Mouse (Mus musculus) CH12.LX (cell line): ENCODE data around the gene Slc15a2. TPM values are rescaled to one million over a fixed set of nuclear protein-coding genes. Genes with fewer than 3 reads are reported as not detected.

Source experiments
- DNase-seq: peaks from one replicate; pipeline ENCODE4 v3.0.0-alpha.2; 2013; ENCODE audit errors: extremely low read depth
- H3K27ac ChIP-seq: 2 replicates; pipeline ENCODE4 v1.5.1; 2012; ENCODE audit warnings: low read depth, mild to moderate bottlenecking, control low read depth, moderate library complexity; ENCODE audit not compliant: insufficient read depth
- H3K27me3 ChIP-seq: replicated peaks from 2 replicates; pipeline ENCODE3; 2012; ENCODE audit warnings: inconsistent platforms
- H3K36me3 ChIP-seq, 2 experiments: replicated peaks in 1 of 2; 2 replicates each; pipeline versions ENCODE3 to v1.6.1; 2012; ENCODE audit warnings: inconsistent platforms in 1 of 2, low read length in 1 of 2, mild to moderate bottlenecking in 1 of 2, mixed read lengths in 1 of 2, moderate library complexity in 1 of 2; ENCODE audit not compliant: control insufficient read depth in 1 of 2, insufficient read depth in 1 of 2
- H3K4me1 ChIP-seq, 2 experiments: 2 replicates each; pipeline ENCODE4 v1.6.1; 2012; ENCODE audit warnings: inconsistent platforms in 1 of 2, moderate library complexity in 1 of 2; ENCODE audit not compliant: insufficient read depth in 2 of 2, control insufficient read depth in 1 of 2
- H3K4me2 ChIP-seq: 2 replicates; pipeline ENCODE4 v1.6.1; 2012; ENCODE audit warnings: low read depth, mild to moderate bottlenecking, control low read depth; ENCODE audit not compliant: poor library complexity, insufficient read depth, severe bottlenecking
- H3K4me3 ChIP-seq, 3 experiments: fragments of 150-350 bp in 1 of 3; sonication (generic) in 1 of 3; replicated peaks in 1 of 3; 2 replicates each; pipeline versions ENCODE3 to v1.5.1; 2011 to 2012; ENCODE audit warnings: low read depth in 2 of 3, low read length in 2 of 3, mild to moderate bottlenecking in 2 of 3, moderate library complexity in 2 of 3, control low read depth in 1 of 3, improper control_type of control experiment in 1 of 3, inconsistent platforms in 1 of 3, mixed read lengths in 1 of 3; ENCODE audit not compliant: poor library complexity in 1 of 3
- H3K79me2 ChIP-seq: replicated peaks from 2 replicates; pipeline ENCODE4 v1.6.1; 2012; ENCODE audit warnings: mild to moderate bottlenecking, moderate library complexity; ENCODE audit not compliant: control insufficient read depth, poor library complexity, insufficient read depth, severe bottlenecking; ENCODE audit errors: extremely low read depth
- H3K9ac ChIP-seq: 2 replicates; pipeline ENCODE4 v1.6.1; 2012; ENCODE audit warnings: low read depth, mild to moderate bottlenecking, control low read depth, moderate library complexity; ENCODE audit not compliant: insufficient read depth
- H3K9me3 ChIP-seq: replicated peaks from 2 replicates; pipeline ENCODE3; 2012; ENCODE audit warnings: low read length, inconsistent platforms, mixed read lengths
- BHLHE40 ChIP-seq: IDR thresholded peaks from 2 replicates; pipeline ENCODE4 v1.6.1; 2011; ENCODE audit warnings: mild to moderate bottlenecking, low read depth, low read length, improper control_type of control experiment
- CHD2 ChIP-seq: IDR thresholded peaks from 2 replicates; pipeline ENCODE4 v1.6.1; 2011; ENCODE audit warnings: low read length, improper control_type of control experiment
- CTCF ChIP-seq, 2 experiments: IDR thresholded peaks in 1 of 2; conservative IDR thresholded peaks in 1 of 2; 2 replicates each; pipeline ENCODE4 v1.5.1; 2011 to 2012; ENCODE audit warnings: low read depth in 2 of 2, low read length in 2 of 2, improper control_type of control experiment in 1 of 2, inconsistent platforms in 1 of 2, mild to moderate bottlenecking in 1 of 2, moderate library complexity in 1 of 2
- E2F4 ChIP-seq: IDR thresholded peaks from 2 replicates; pipeline ENCODE4 v1.6.1; 2011; ENCODE audit warnings: low read depth, low read length, improper control_type of control experiment; ENCODE audit not compliant: insufficient replicate concordance
- ELF1 ChIP-seq: IDR thresholded peaks from 2 replicates; pipeline ENCODE4 v1.6.1; 2014; ENCODE audit warnings: low read depth, mild to moderate bottlenecking, inconsistent platforms, low read length, improper control_type of control experiment
- EP300 ChIP-seq: IDR thresholded peaks from 2 replicates; pipeline ENCODE4 v1.6.1; 2011; ENCODE audit warnings: low read length, improper control_type of control experiment
- ETS1 ChIP-seq: conservative IDR thresholded peaks from 2 replicates; pipeline ENCODE4 v1.6.1; 2012; ENCODE audit warnings: low read depth, mild to moderate bottlenecking, inconsistent platforms, low read length, improper control_type of control experiment, moderate library complexity
- GABPA ChIP-seq: IDR thresholded peaks from 2 replicates; pipeline ENCODE4 v1.6.1; 2012; ENCODE audit warnings: low read depth, low read length, improper control_type of control experiment, inconsistent platforms; ENCODE audit not compliant: insufficient replicate concordance
- IRF4 ChIP-seq: IDR thresholded peaks from 2 replicates; pipeline ENCODE4 v1.6.1; 2014; ENCODE audit warnings: low read depth, mild to moderate bottlenecking, inconsistent platforms, low read length, improper control_type of control experiment
- JUN ChIP-seq: IDR thresholded peaks from 2 replicates; pipeline ENCODE4 v1.6.1; 2011; ENCODE audit warnings: low read depth, mild to moderate bottlenecking, low read length, improper control_type of control experiment, moderate library complexity; ENCODE audit not compliant: insufficient read depth
- JUND ChIP-seq: conservative IDR thresholded peaks from 2 replicates; pipeline ENCODE4 v1.6.1; 2011; ENCODE audit warnings: low read depth, low read length, improper control_type of control experiment
- KAT2A ChIP-seq: IDR thresholded peaks from 2 replicates; pipeline ENCODE4 v1.6.1; 2012; ENCODE audit warnings: low read length, improper control_type of control experiment, inconsistent platforms; ENCODE audit not compliant: insufficient replicate concordance
- MAX ChIP-seq: IDR thresholded peaks from 2 replicates; pipeline ENCODE4 v1.6.1; 2011; ENCODE audit warnings: low read length, improper control_type of control experiment
- MAZ ChIP-seq: IDR thresholded peaks from 2 replicates; pipeline ENCODE4 v1.6.1; 2012; ENCODE audit warnings: low read depth, mild to moderate bottlenecking, inconsistent platforms, low read length, improper control_type of control experiment, moderate library complexity
- MEF2A ChIP-seq: IDR thresholded peaks from 2 replicates; pipeline ENCODE4 v1.6.1; 2014; ENCODE audit warnings: low read depth, mild to moderate bottlenecking, inconsistent platforms, low read length, improper control_type of control experiment, borderline replicate concordance
- MXI1 ChIP-seq: IDR thresholded peaks from 2 replicates; pipeline ENCODE4 v1.6.1; 2011; ENCODE audit warnings: mild to moderate bottlenecking, low read depth, low read length, improper control_type of control experiment
- MYC ChIP-seq: IDR thresholded peaks from 2 replicates; pipeline ENCODE4 v1.6.1; 2011; ENCODE audit warnings: low read depth, mild to moderate bottlenecking, improper control_type of control experiment, low read length
- NELFE ChIP-seq: IDR thresholded peaks from 2 replicates; pipeline ENCODE4 v1.6.1; 2011; ENCODE audit warnings: low read depth, low read length, improper control_type of control experiment
- NRF1 ChIP-seq: IDR thresholded peaks from 2 replicates; pipeline ENCODE4 v1.6.1; 2014; ENCODE audit warnings: low read depth, mild to moderate bottlenecking, inconsistent platforms, low read length, improper control_type of control experiment, moderate library complexity
- POLR2AphosphoS2 ChIP-seq: IDR thresholded peaks from 2 replicates; pipeline ENCODE4 v1.6.1; 2011; ENCODE audit warnings: low read depth, low read length, improper control_type of control experiment
- RAD21 ChIP-seq: IDR thresholded peaks from 2 replicates; pipeline ENCODE4 v1.6.1; 2011; ENCODE audit warnings: low read depth, mild to moderate bottlenecking, low read length, improper control_type of control experiment, moderate library complexity
- SIN3A ChIP-seq: IDR thresholded peaks from 2 replicates; pipeline ENCODE4 v1.6.1; 2012; ENCODE audit warnings: low read length, improper control_type of control experiment, inconsistent platforms
- SMC3 ChIP-seq: IDR thresholded peaks from 2 replicates; pipeline ENCODE4 v1.6.1; 2011; ENCODE audit warnings: low read depth, low read length, improper control_type of control experiment
- TBP ChIP-seq: conservative IDR thresholded peaks from 2 replicates; pipeline ENCODE4 v1.6.1; 2011; ENCODE audit warnings: low read depth, low read length, improper control_type of control experiment
- TCF12 ChIP-seq: IDR thresholded peaks from 2 replicates; pipeline ENCODE4 v1.6.1; 2014; ENCODE audit warnings: low read depth, mild to moderate bottlenecking, inconsistent platforms, low read length, improper control_type of control experiment
- UBTF ChIP-seq: IDR thresholded peaks from 2 replicates; pipeline ENCODE4 v1.6.1; 2012; ENCODE audit warnings: low read depth, mild to moderate bottlenecking, inconsistent platforms, low read length, improper control_type of control experiment, moderate library complexity
- USF1 ChIP-seq: IDR thresholded peaks from 2 replicates; pipeline ENCODE4 v1.6.1; 2014; ENCODE audit warnings: low read depth, mild to moderate bottlenecking, inconsistent platforms, low read length, improper control_type of control experiment
- USF2 ChIP-seq: conservative IDR thresholded peaks from 2 replicates; pipeline ENCODE4 v1.6.1; 2011; ENCODE audit warnings: low read depth, low read length, improper control_type of control experiment
- ZC3H11A ChIP-seq: IDR thresholded peaks from 2 replicates; pipeline ENCODE4 v1.6.1; 2012; ENCODE audit warnings: low read depth, mild to moderate bottlenecking, inconsistent platforms, low read length, improper control_type of control experiment
- ZMIZ1 ChIP-seq: IDR thresholded peaks from 2 replicates; pipeline ENCODE4 v1.6.1; 2012; ENCODE audit warnings: low read depth, mild to moderate bottlenecking, inconsistent platforms, low read length, improper control_type of control experiment
- ZNF384 ChIP-seq: IDR thresholded peaks from 2 replicates; pipeline ENCODE4 v1.6.1; 2012; ENCODE audit warnings: low read depth, low read length, improper control_type of control experiment, inconsistent platforms
- dilution Hi-C: fragments of 300-500 bp; cut with MboI; formaldehyde crosslinking; loops from 2 replicates; pipeline ENCODE4 v1.14.3; 2020; ENCODE audit warnings: low sequenced_read_pairs; ENCODE audit not compliant: extremely low pct_unique_long_range_greater_than_20kb, extremely low pct_ligation_motif_present
- in situ Hi-C: fragments of 300-500 bp; cut with MboI; formaldehyde crosslinking; loops from 3 replicates; pipeline ENCODE4 v1.14.3; 2019; ENCODE audit warnings: low sequenced_read_pairs, low pct_ligation_motif_present, low pct_unique_long_range_greater_than_20kb, mixed read lengths
- polyA plus RNA-seq: library from polyadenylated mRNA; unstranded; fragments of >175 nt; gene quantifications from 2 replicates; pipeline ENCODE4 v1.2.1, GENCODE M21; 2012; ENCODE audit warnings: low read depth; ENCODE audit not compliant: insufficient read length
- total RNA-seq, 2 experiments: library from RNA; depleted of rRNA; stranded (reverse); fragments of 300-350 nt in 1 of 2; fragments of >200 nt in 1 of 2; gene quantifications; 2 replicates each; pipeline ENCODE4 v1.2.3; 2012 to 2014

The Slc15a2 gene
- total and polyA plus RNA-seq, 3 experiments, result 9.4 to 11.7 (median 11.4) TPM

DNA sequence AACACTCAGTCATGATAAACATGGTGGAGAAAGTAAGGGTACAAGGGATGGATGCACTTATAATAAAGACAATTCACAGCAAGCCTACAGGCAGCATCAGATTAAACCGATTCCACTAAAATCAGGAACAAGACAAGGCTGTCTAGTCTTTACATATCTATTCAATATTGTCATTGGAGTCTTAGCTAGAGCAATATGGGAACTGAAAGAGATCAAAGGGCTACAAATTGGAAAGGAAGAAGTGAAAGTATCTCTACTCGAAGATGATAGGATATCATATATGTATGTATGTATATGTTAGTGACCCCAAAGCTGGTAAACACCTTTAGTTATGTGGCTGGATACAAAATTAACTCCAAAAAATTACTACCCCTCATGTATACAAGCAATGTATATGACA, 55.8 kb downstream of the Slc15a2 start:
- Histone ChIP-seq H3K9ac (no peak overlapping the region), H3K36me3 (no peaks in the 10 kb centered on the region), H3K27ac (no peak overlapping the region), H3K4me2 (no peak overlapping the region), H3K9me3 (no peaks in the 10 kb centered on the region), H3K4me1 (peaks cover 9 to 43% of the 10 kb centered on the region in 2 experiments), H3K27me3 (no peaks in the 10 kb centered on the region), H3K4me3 (no peak overlapping the region), H3K79me2 (no peaks in the 10 kb centered on the region)
- in situ Hi-C loops, result loop anchor here (5.0 kb wide), 2 partner anchors 83 to 283 kb away; partner anchors contain the start of gene Polq
- no peak for DNase-seq
- dilution Hi-C loops, result no loop called here
- TF ChIP-seq EP300 (peak; percentile 50; the same call in 1 of the 2 replicates), IRF4 (peak; percentile 60), TCF12 (no peak), RAD21 (no peak)

GRCm38 (mm10) chr16:36723880-36724443, 60.8 kb downstream of the Slc15a2 start:
- Histone ChIP-seq H3K27ac (no peak overlapping the region), H3K4me3 (no peak overlapping the region), H3K9ac (no peak overlapping the region; the same call in 1 of the 2 replicates), H3K27me3 (no peaks in the 10 kb centered on the region), H3K9me3 (no peaks in the 10 kb centered on the region), H3K4me2 (peak overlapping the region; percentile 54; the same call in 1 of the 2 replicates), H3K79me2 (no peaks in the 10 kb centered on the region), H3K4me1 (peaks cover 31 to 78% of the 10 kb centered on the region in 2 experiments), H3K36me3 (no peaks in the 10 kb centered on the region)
- DNase-seq, result peak; percentile 90
- dilution Hi-C loops (no loop called here), in situ Hi-C loops (loop anchor here (5.0 kb wide), 1 partner anchor 72 kb away; no protein-coding TSS in a partner anchor)
- TF ChIP-seq MAX (no peak), UBTF (no peak), USF1 (no peak), ELF1 (peak; percentile 58; the same call in 1 of the 2 replicates), MEF2A (peak; percentile 39; the same call in 1 of the 2 replicates), JUND (no peak; the same call in 1 of the 2 replicates), USF2 (no peak), EP300 (peak; percentile 66), MAZ (no peak), CTCF (conservative IDR thresholded peaks at IDR 0.05 in 1 of 2, IDR thresholded peaks at IDR 0.05 in 1 of 2; ENCODE audit: low read depth in 2 of 2, low read length in 2 of 2) (peak; percentile 40 to 98; a peak in 3 of 4 replicates), SIN3A (peak; percentile 93), MYC (peak; percentile 80), TBP (peak; percentile 54; the same call in 1 of the 2 replicates), SMC3 (peak; percentile 95), ETS1 (no peak; the same call in 1 of the 2 replicates), POLR2AphosphoS2 (no peak), ZC3H11A (peak; percentile 86), RAD21 (peak; percentile 100), TCF12 (peak; percentile 59), JUN (no peak), CHD2 (no peak), ZNF384 (0 out of 2 replicates have a peak, but pooled peaks have one; percentile 20), MXI1 (no peak), ZMIZ1 (no peak), NRF1 (peak; percentile 44; the same call in 1 of the 2 replicates), GABPA (no peak), E2F4 (peak; percentile 88; the same call in 1 of the 2 replicates), NELFE (peak; percentile 51; the same call in 1 of the 2 replicates), BHLHE40 (0 out of 2 replicates have a peak, but pooled peaks have one; percentile 27), KAT2A (no peak)
